Mouse (Mus musculus): ENCODE measurements at regions not wholly inside any gene's neighbourhood (a gene's known extent, or its start where the extent isn't known, plus 50 kb on each side); places are given as distances from the start of the nearest gene placed in this dataset.

DNA sequence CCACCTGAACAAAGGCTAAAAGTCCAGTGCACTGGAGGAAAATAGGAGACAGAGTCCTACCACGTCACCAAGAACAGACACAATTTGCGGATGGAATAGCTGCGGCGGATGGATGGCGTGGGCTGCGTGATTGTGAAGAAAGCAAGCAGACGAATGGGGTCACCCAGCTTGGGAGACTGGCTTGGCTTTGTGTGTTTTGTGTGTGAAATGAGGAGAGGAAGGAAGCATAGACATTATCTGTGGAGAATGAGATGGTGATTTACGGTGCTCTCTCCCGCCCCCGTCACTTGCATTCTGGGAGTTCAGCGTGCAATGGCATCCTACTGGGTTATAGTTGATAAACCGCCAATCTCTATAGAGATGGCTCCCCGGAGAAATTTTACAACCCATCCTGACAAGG, 252.1 kb upstream of the Gm10131 start:
- TF ChIP-seq CTCF (IDR thresholded peaks at IDR 0.05; ENCODE audit: extremely low read depth, insufficient read length, insufficient replicate concordance, low read depth, low read length) (no peak), POLR2A (IDR thresholded peaks at IDR 0.05; ENCODE audit: low read depth, low read length) (no peak)
